Mouse (Mus musculus): ENCODE measurements at regions not wholly inside any gene's neighbourhood (a gene's known extent, or its start where the extent isn't known, plus 50 kb on each side); places are given as distances from the start of the nearest gene placed in this dataset.

GRCm38 (mm10) chr1:183699284-183699683 is 281.3 kb downstream of the Hhipl2 start:
- no peak for TF ChIP-seq POLR2A (IDR thresholded peaks at IDR 0.05; ENCODE audit: insufficient read depth, low read depth, low read length)
- TF ChIP-seq CTCF (IDR thresholded peaks at IDR 0.05): peak; percentile 43
- TF ChIP-seq EP300 (IDR thresholded peaks at IDR 0.05; ENCODE audit: insufficient read depth, low read depth, low read length): no peak
- Histone ChIP-seq H3K36me3 (ENCODE audit: control insufficient read depth, insufficient read depth, low read length) (no peaks in the 10 kb centered on the region), H3K9ac (ENCODE audit: low read depth, low read length) (no peak overlapping the region), H3K4me3 (no peak overlapping the region), H3K27me3 (ENCODE audit: control insufficient read depth, insufficient read depth, low read length) (no peaks in the 10 kb centered on the region), H3K27ac (no peak overlapping the region), H3K79me2 (replicated peaks; ENCODE audit: control insufficient read depth, insufficient read depth, low read length) (no peaks in the 10 kb centered on the region), H3K4me1 (ENCODE audit: control insufficient read depth, insufficient read depth, low read length) (no peaks in the 10 kb centered on the region)
- no peak for DNase-seq
- intact Hi-C loops (cut with DNase I): no loop called here
- 80% methylated on average over 11 of the region's 11 CpGs for WGBS

DNA sequence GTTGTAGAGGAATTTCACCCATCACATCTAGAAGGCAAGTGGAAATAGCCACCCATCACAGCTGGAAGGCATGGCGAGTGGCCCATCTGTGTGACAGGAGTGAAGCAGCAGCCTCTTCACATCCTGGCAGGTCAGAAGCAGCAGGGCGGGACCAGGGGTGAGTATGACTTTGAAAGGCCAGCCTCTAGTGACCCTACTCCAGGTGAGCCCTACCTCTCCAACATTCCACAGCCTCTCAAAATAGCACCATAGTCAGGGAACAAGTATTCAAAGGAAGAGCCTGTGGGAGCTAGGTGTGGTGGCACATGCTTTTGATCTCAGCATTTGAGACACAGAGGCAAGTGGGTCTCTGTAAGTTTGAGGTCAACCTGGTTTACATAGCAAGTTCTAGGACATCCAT is 284.9 kb downstream of the Hhipl2 start:
- Histone ChIP-seq H3K27ac (no peak overlapping the region), H3K36me3 (ENCODE audit: control insufficient read depth, insufficient read depth, low read length) (no peaks in the 10 kb centered on the region), H3K79me2 (replicated peaks; ENCODE audit: control insufficient read depth, insufficient read depth, low read length) (no peaks in the 10 kb centered on the region), H3K27me3 (ENCODE audit: control insufficient read depth, insufficient read depth, low read length) (no peaks in the 10 kb centered on the region), H3K4me3 (no peak overlapping the region), H3K9ac (ENCODE audit: low read depth, low read length) (no peak overlapping the region), H3K4me1 (ENCODE audit: control insufficient read depth, insufficient read depth, low read length) (no peaks in the 10 kb centered on the region)
- intact Hi-C loops (cut with DNase I): no loop called here
- WGBS: 86% methylated on average over 2 of the region's 2 CpGs
- DNase-seq: no peak
- no peak for TF ChIP-seq POLR2A (IDR thresholded peaks at IDR 0.05; ENCODE audit: insufficient read depth, low read depth, low read length)
- TF ChIP-seq CTCF (IDR thresholded peaks at IDR 0.05): no peak
- TF ChIP-seq EP300 (IDR thresholded peaks at IDR 0.05; ENCODE audit: insufficient read depth, low read depth, low read length): no peak

DNA sequence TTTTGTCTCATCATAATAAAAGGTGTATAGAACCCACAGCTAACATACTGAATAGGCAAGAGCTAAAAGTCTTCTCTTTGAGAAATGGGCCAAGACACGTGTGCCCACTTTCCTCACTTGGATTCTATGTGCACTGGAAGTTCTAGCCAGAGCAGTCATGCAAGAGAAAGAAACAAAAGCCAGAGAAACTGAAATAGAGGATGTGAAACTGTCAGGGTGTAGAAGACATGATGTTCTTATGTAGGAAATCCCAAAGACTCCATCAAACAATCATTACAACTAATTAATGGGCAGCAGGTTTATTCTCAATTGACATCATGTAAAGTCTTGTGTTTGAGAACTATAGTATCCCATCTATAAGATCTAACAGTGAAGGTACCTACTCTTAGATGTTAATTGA is 294.9 kb downstream of the Hhipl2 start:
- Histone ChIP-seq H3K27me3 (ENCODE audit: control insufficient read depth, insufficient read depth, low read length) (no peaks in the 10 kb centered on the region), H3K4me3 (no peak overlapping the region), H3K4me1 (ENCODE audit: control insufficient read depth, insufficient read depth, low read length) (no peaks in the 10 kb centered on the region), H3K36me3 (ENCODE audit: control insufficient read depth, insufficient read depth, low read length) (no peaks in the 10 kb centered on the region), H3K27ac (no peak overlapping the region), H3K79me2 (replicated peaks; ENCODE audit: control insufficient read depth, insufficient read depth, low read length) (no peaks in the 10 kb centered on the region), H3K9ac (ENCODE audit: low read depth, low read length) (no peak overlapping the region)
- TF ChIP-seq POLR2A (IDR thresholded peaks at IDR 0.05; ENCODE audit: insufficient read depth, low read depth, low read length): no peak
- TF ChIP-seq CTCF (IDR thresholded peaks at IDR 0.05): no peak
- TF ChIP-seq EP300 (IDR thresholded peaks at IDR 0.05; ENCODE audit: insufficient read depth, low read depth, low read length): no peak
- 70% methylated on average over 1 of the region's 1 CpGs for WGBS
- no peak for DNase-seq
- intact Hi-C loops (cut with DNase I): no loop called here

DNA sequence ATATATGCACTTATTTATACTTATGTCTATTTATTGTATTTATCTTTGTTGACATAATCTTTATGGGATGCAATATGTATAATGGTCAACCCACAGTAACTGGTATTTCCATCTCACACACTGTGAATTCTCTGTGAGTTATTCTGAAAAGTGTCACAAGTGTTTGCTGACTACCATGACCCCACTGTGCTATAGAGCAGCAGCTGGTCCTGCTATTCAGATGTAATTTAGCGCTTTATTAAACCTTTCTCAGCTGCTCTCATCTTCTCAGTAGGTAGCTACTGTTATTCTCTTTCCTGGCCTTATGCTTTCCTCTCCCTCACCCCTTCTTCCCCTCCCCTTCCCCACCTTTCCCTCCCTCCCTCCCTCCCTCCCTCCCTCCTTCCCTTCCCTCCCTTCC is 296.0 kb upstream of the Dusp10 start:
- H3K79me2 ChIP-seq (replicated peaks; ENCODE audit: control insufficient read depth, insufficient read depth, low read length): no peaks in the 10 kb centered on the region
- no peaks in the 10 kb centered on the region for H3K36me3 ChIP-seq (ENCODE audit: control insufficient read depth, insufficient read depth, low read length)
- no peak overlapping the region for H3K4me3 ChIP-seq
- intact Hi-C loops (cut with DNase I): no loop called here
- H3K4me1 ChIP-seq (ENCODE audit: control insufficient read depth, insufficient read depth, low read length): no peaks in the 10 kb centered on the region
- H3K27me3 ChIP-seq (ENCODE audit: control insufficient read depth, insufficient read depth, low read length): no peaks in the 10 kb centered on the region
- no peak overlapping the region for H3K9ac ChIP-seq (ENCODE audit: low read depth, low read length)
- no peak overlapping the region for H3K27ac ChIP-seq
- no peak for DNase-seq
- 86% methylated on average over 1 of the region's 1 CpGs for WGBS
- TF ChIP-seq POLR2A (IDR thresholded peaks at IDR 0.05; ENCODE audit: insufficient read depth, low read depth, low read length) (no peak), CTCF (IDR thresholded peaks at IDR 0.05) (no peak), EP300 (IDR thresholded peaks at IDR 0.05; ENCODE audit: insufficient read depth, low read depth, low read length) (no peak)

DNA sequence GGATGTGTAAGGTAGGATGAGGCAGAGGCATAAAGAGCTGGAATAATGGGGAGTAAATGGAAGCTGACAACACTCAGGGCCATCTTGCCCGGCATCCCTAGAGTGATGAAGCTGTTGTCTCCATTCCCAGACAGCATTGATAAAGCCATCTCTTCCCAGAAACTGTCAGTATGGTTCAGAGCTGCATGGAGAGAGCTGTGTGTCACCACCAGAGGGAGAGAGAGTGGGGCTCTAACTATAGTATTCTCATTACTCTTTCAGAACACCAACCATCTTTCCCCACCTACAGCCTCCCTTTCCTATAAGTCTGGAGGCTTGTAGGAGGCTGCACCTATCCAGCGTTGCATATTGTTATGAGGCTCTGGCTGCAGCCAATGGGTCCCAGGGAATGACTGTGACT is 264.0 kb upstream of the Dusp10 start:
- Histone ChIP-seq H3K27me3 (ENCODE audit: control insufficient read depth, insufficient read depth, low read length) (no peaks in the 10 kb centered on the region), H3K27ac (no peak overlapping the region), H3K4me1 (ENCODE audit: control insufficient read depth, insufficient read depth, low read length) (no peaks in the 10 kb centered on the region), H3K9ac (ENCODE audit: low read depth, low read length) (no peak overlapping the region), H3K4me3 (no peak overlapping the region), H3K36me3 (ENCODE audit: control insufficient read depth, insufficient read depth, low read length) (no peaks in the 10 kb centered on the region), H3K79me2 (replicated peaks; ENCODE audit: control insufficient read depth, insufficient read depth, low read length) (no peaks in the 10 kb centered on the region)
- intact Hi-C loops (cut with DNase I): no loop called here
- WGBS: 66% methylated on average over 2 of the region's 2 CpGs
- DNase-seq: no peak
- TF ChIP-seq EP300 (IDR thresholded peaks at IDR 0.05; ENCODE audit: insufficient read depth, low read depth, low read length) (no peak), CTCF (IDR thresholded peaks at IDR 0.05) (peak; percentile 20; the same call in 1 of the 2 replicates)

DNA sequence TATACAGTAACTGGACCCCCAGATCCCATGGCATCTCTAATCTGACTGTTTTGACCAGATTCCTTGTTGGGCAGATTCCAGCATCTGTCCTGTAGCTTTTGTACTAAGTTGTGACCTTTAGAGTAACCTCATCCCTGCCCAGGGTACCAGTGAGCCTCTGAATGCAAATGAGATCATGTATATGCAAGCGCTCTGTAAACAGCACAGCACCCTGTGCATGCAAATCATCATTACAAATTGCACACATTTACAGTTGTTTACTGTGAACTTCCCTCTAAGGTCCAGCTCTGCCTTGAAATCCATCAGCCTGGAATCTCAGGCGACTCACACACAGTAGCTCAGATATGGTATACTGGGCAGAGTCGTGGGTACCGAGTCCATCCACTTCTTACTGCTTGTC is 258.6 kb upstream of the Dusp10 start:
- no peaks in the 10 kb centered on the region for H3K27me3 ChIP-seq (ENCODE audit: control insufficient read depth, insufficient read depth, low read length)
- H3K4me1 ChIP-seq (ENCODE audit: control insufficient read depth, insufficient read depth, low read length): no peaks in the 10 kb centered on the region
- no peak overlapping the region for H3K27ac ChIP-seq
- no peaks in the 10 kb centered on the region for H3K36me3 ChIP-seq (ENCODE audit: control insufficient read depth, insufficient read depth, low read length)
- no peak for DNase-seq
- H3K79me2 ChIP-seq (replicated peaks; ENCODE audit: control insufficient read depth, insufficient read depth, low read length): no peaks in the 10 kb centered on the region
- 82% methylated on average over 4 of the region's 4 CpGs for WGBS
- H3K4me3 ChIP-seq: no peak overlapping the region
- intact Hi-C loops (cut with DNase I): no loop called here
- no peak overlapping the region for H3K9ac ChIP-seq (ENCODE audit: low read depth, low read length)
- TF ChIP-seq EP300 (IDR thresholded peaks at IDR 0.05; ENCODE audit: insufficient read depth, low read depth, low read length) (no peak), POLR2A (IDR thresholded peaks at IDR 0.05; ENCODE audit: insufficient read depth, low read depth, low read length) (no peak), CTCF (IDR thresholded peaks at IDR 0.05) (no peak)
